ENCODE assay signal across 9 mouse cellular contexts in genomic region chr11:50930469-50931014, GRCm38 (mm10). TPM values are rescaled to one million over a fixed set of nuclear protein-coding genes. Genes with fewer than 3 reads are reported as not detected.
A peak's percentile ranks its signal among the peaks of the same experiment; 100 is the strongest.
DNase-seq lines count a peak whose midpoint lies in the region; ATAC-seq and TF ChIP-seq lines count a peak whose summit lies in the region.
"Had no signal": no experiment of that assay in that cellular context is flagged by ENCODE, and none has a peak within 500 bp of the region (broad histone marks: within the 10 kb centered on the region; RNA-seq: fewer than 3 reads in every experiment).

No protein-coding gene starts in this region.

- H3K27ac ChIP-seq in kidney, embryonic 14.5 days (ENCODE audit: low read depth, low read length): no peak overlapping the region
- H3K27ac ChIP-seq in cortical plate, adult 2 months (ENCODE audit: insufficient read depth, low read length): no peak overlapping the region
- H3K27ac ChIP-seq in hindbrain, embryonic 13.5 days: peak overlapping the region; percentile 87
- peak overlapping the region; percentile 79; the same call in 1 of the 2 replicates for H3K27ac ChIP-seq in midbrain, embryonic 13.5 days

- ATAC-seq in kidney, embryonic 14.5 days (ENCODE audit: low FRiP score, low TSS enrichment): no peak
- no peak for ATAC-seq in hindbrain, embryonic 13.5 days (ENCODE audit: low FRiP score)
- no peak for ATAC-seq in midbrain, embryonic 13.5 days
- ATAC-seq in cerebellum, adult (ENCODE audit: insufficient number of reproducible peaks, low FRiP score, low TSS enrichment): no peak

- no peaks in the 10 kb centered on the region for H3K4me1 ChIP-seq in kidney, embryonic 14.5 days (ENCODE audit: control insufficient read depth, insufficient read depth, low read length)
- no peaks in the 10 kb centered on the region for H3K4me1 ChIP-seq in cortical plate, adult 2 months (ENCODE audit: control insufficient read depth, insufficient read depth, low read length)
- peaks cover 15% of the 10 kb centered on the region for H3K4me1 ChIP-seq in hindbrain, embryonic 13.5 days (replicated peaks)
- peaks cover 12% of the 10 kb centered on the region for H3K4me1 ChIP-seq in midbrain, embryonic 13.5 days (replicated peaks)

- TF ChIP-seq CTCF in cortical plate, adult 2 months (IDR thresholded peaks at IDR 0.05; ENCODE audit: extremely low read depth, insufficient read depth, low read length): no peak

- no peaks in the 10 kb centered on the region for H3K9me3 ChIP-seq in kidney, embryonic 14.5 days (ENCODE audit: control insufficient read depth, low read length)
- no peaks in the 10 kb centered on the region for H3K9me3 ChIP-seq in hindbrain, embryonic 13.5 days
- H3K9me3 ChIP-seq in midbrain, embryonic 13.5 days: no peaks in the 10 kb centered on the region

- 18% methylated on average over 14 of the region's 14 CpGs for WGBS in kidney, embryonic 14.5 days
- 27% methylated on average over 14 of the region's 14 CpGs for WGBS in hindbrain, embryonic 13.5 days
- 29% methylated on average over 14 of the region's 14 CpGs for WGBS in midbrain, embryonic 13.5 days

- H3K4me3 ChIP-seq in kidney, embryonic 14.5 days (ENCODE audit: low read length): peak overlapping the region; percentile 63
- peak overlapping the region; percentile 55 for H3K4me3 ChIP-seq in cortical plate, adult 2 months (ENCODE audit: insufficient read depth, low read length)
- peak overlapping the region; percentile 65 for H3K4me3 ChIP-seq in hindbrain, embryonic 13.5 days
- peak overlapping the region; percentile 60 for H3K4me3 ChIP-seq in midbrain, embryonic 13.5 days (replicated peaks)

- peak overlapping the region; percentile 65; the same call in 1 of the 2 replicates for H3K9ac ChIP-seq in kidney, embryonic 14.5 days (ENCODE audit: low read depth, low read length)
- H3K9ac ChIP-seq in hindbrain, embryonic 13.5 days: peak overlapping the region; percentile 80
- H3K9ac ChIP-seq in midbrain, embryonic 13.5 days (replicated peaks): peak overlapping the region; percentile 74

- no peak for DNase-seq in kidney, adult 18-20 months
- DNase-seq in adrenal gland, adult 2 months: no peak
- DNase-seq in cerebellum, postnatal 36 days: no peak

- H3K27me3 ChIP-seq in kidney, embryonic 14.5 days (ENCODE audit: control insufficient read depth, insufficient read depth, low read length): no peaks in the 10 kb centered on the region
- peaks cover 4% of the 10 kb centered on the region; the same call in 1 of the 2 replicates for H3K27me3 ChIP-seq in hindbrain, embryonic 13.5 days
- H3K27me3 ChIP-seq in midbrain, embryonic 13.5 days: no peaks in the 10 kb centered on the region

- no peak for TF ChIP-seq POLR2A in cortical plate, adult 2 months (IDR thresholded peaks at IDR 0.05; ENCODE audit: extremely low read depth, insufficient read depth, low read length)

- no peaks in the 10 kb centered on the region for H3K36me3 ChIP-seq in kidney, embryonic 14.5 days (ENCODE audit: control insufficient read depth, insufficient read depth, low read length)
- peaks cover 4% of the 10 kb centered on the region for H3K36me3 ChIP-seq in hindbrain, embryonic 13.5 days
- no peaks in the 10 kb centered on the region for H3K36me3 ChIP-seq in midbrain, embryonic 13.5 days

- H3K4me2 ChIP-seq in kidney, embryonic 14.5 days (replicated peaks; ENCODE audit: low read depth, low read length): peak overlapping the region; percentile 96
- peak overlapping the region; percentile 89 for H3K4me2 ChIP-seq in hindbrain, embryonic 13.5 days
- peak overlapping the region; percentile 85 for H3K4me2 ChIP-seq in midbrain, embryonic 13.5 days (replicated peaks)

RNA-seq across cellular contexts. Expression of gene Zfp354b, which starts 0.9 kb away (rescaled TPM):
- 1.2 and 1.7 TPM in 2 replicates for polyA plus RNA-seq in kidney, embryonic 14.5 days (2014; fragmentation: Nextera tagmentation; extraction: Ambion mirVana)
- polyA plus RNA-seq in cortical plate, adult 2 months (2012; rRNA removed): 2.7 and 3.3 TPM in 2 replicates
- 3.4 and 4.3 TPM in 2 replicates for polyA plus RNA-seq in hindbrain, embryonic 13.5 days (2015; fragmentation: Nextera tagmentation; extraction: Ambion mirVana)
- 2.9 TPM in 2 replicates for polyA plus RNA-seq in midbrain, embryonic 13.5 days (2015; fragmentation: Nextera tagmentation; extraction: Ambion mirVana)
- total RNA-seq in adrenal gland, adult 2 months (2021): 1 to 10 TPM; 2.7 to 3.0 TPM
- 0.06 and 0.11 TPM in 2 replicates for polyA plus RNA-seq in adrenal gland, adult 2 months (2012; rRNA removed)

RNA-seq across cellular contexts. Expression of gene 4933414I15Rik, which starts 13.0 kb away (rescaled TPM):
- not detected in 2 replicates for polyA plus RNA-seq in kidney, embryonic 14.5 days (2014; fragmentation: Nextera tagmentation; extraction: Ambion mirVana)
- not detected in 2 replicates for polyA plus RNA-seq in cortical plate, adult 2 months (2012; rRNA removed)
- polyA plus RNA-seq in hindbrain, embryonic 13.5 days (2015; fragmentation: Nextera tagmentation; extraction: Ambion mirVana): not detected in 2 replicates
- not detected in 2 replicates for polyA plus RNA-seq in midbrain, embryonic 13.5 days (2015; fragmentation: Nextera tagmentation; extraction: Ambion mirVana)
- total RNA-seq in adrenal gland, adult 2 months (2021): not detected
- not detected in 2 replicates for polyA plus RNA-seq in adrenal gland, adult 2 months (2012; rRNA removed)
- total RNA-seq: layer of hippocampus, adult 18-20 months had no signal

RNA-seq across cellular contexts. Expression of gene Zfp2, which starts 14.6 kb away (rescaled TPM):
- 11.1 and 17.4 TPM in 2 replicates for polyA plus RNA-seq in kidney, embryonic 14.5 days (2014; fragmentation: Nextera tagmentation; extraction: Ambion mirVana)
- polyA plus RNA-seq in cortical plate, adult 2 months (2012; rRNA removed): 16.7 and 17.5 TPM in 2 replicates
- polyA plus RNA-seq in hindbrain, embryonic 13.5 days (2015; fragmentation: Nextera tagmentation; extraction: Ambion mirVana): 44.6 and 46.2 TPM in 2 replicates
- 51.9 and 53.2 TPM in 2 replicates for polyA plus RNA-seq in midbrain, embryonic 13.5 days (2015; fragmentation: Nextera tagmentation; extraction: Ambion mirVana)
- 1 to 10 TPM; 6.5 to 7.9 TPM for total RNA-seq in adrenal gland, adult 2 months (2021)
- polyA plus RNA-seq in adrenal gland, adult 2 months (2012; rRNA removed): 0.71 and 0.96 TPM in 2 replicates

RNA-seq across cellular contexts. Expression of gene Prop1, which starts 23.0 kb away (rescaled TPM):
- not detected in 2 replicates for polyA plus RNA-seq in kidney, embryonic 14.5 days (2014; fragmentation: Nextera tagmentation; extraction: Ambion mirVana)
- not detected in 2 replicates for polyA plus RNA-seq in cortical plate, adult 2 months (2012; rRNA removed)
- not detected in 2 replicates for polyA plus RNA-seq in hindbrain, embryonic 13.5 days (2015; fragmentation: Nextera tagmentation; extraction: Ambion mirVana)
- not detected in 2 replicates for polyA plus RNA-seq in midbrain, embryonic 13.5 days (2015; fragmentation: Nextera tagmentation; extraction: Ambion mirVana)
- not detected for total RNA-seq in adrenal gland, adult 2 months (2021)
- 0.09 and 0.20 TPM in 2 replicates for polyA plus RNA-seq in adrenal gland, adult 2 months (2012; rRNA removed)
- total RNA-seq: layer of hippocampus, adult 18-20 months had no signal

RNA-seq across cellular contexts. Expression of gene Olfr1378, which starts 35.8 kb away (rescaled TPM):
- not detected in 2 replicates for polyA plus RNA-seq in kidney, embryonic 14.5 days (2014; fragmentation: Nextera tagmentation; extraction: Ambion mirVana)
- not detected in 2 replicates for polyA plus RNA-seq in cortical plate, adult 2 months (2012; rRNA removed)
- polyA plus RNA-seq in hindbrain, embryonic 13.5 days (2015; fragmentation: Nextera tagmentation; extraction: Ambion mirVana): not detected in 2 replicates
- polyA plus RNA-seq in midbrain, embryonic 13.5 days (2015; fragmentation: Nextera tagmentation; extraction: Ambion mirVana): not detected in 2 replicates
- total RNA-seq in adrenal gland, adult 2 months (2021): not detected
- polyA plus RNA-seq in adrenal gland, adult 2 months (2012; rRNA removed): not detected in 2 replicates
- total RNA-seq: layer of hippocampus, adult 18-20 months had no signal

Comparison
In these comparisons a context has a peak if more than half of its experiments do, and no peak if none do; other contexts are left out.
1. H3K27ac ChIP-seq: peak in hindbrain, embryonic 13.5 days (single experiment) and midbrain, embryonic 13.5 days (single experiment); none in kidney, embryonic 14.5 days (single experiment) and cortical plate, adult 2 months (single experiment).
2. Peak in every context shown above with its lines, with median percentiles within 50 percentile points of each other: H3K4me2 ChIP-seq, H3K4me3 ChIP-seq and H3K9ac ChIP-seq.